Mouse (Mus musculus): ENCODE measurements around the gene Fbxl21. TPM values are rescaled to one million over a fixed set of nuclear protein-coding genes. Genes with fewer than 3 reads are reported as not detected.

The Fbxl21 gene
- polyA plus RNA-seq, 2 experiments = 2.8 to 3.2 TPM

DNA sequence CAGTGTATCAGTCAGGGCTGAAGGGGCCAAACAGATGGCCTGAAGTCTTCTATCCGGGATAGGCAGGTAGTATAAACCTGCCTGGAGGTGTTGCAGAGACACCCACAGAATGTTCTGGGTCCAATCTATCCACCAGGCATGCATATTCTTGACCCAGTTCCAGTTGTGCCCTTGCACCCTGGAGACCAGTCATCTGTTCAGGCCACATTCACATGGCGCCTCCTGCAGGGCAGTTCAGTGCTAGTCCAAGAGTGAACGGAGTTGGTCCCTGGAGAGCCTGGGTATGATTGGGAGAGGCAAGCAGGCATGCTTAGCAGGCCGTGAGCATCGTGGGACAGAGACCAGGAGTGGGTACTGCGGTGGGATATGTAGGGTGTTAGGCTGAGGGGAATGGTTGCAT, 44.2 kb upstream of the Fbxl21 start:
- 80% methylated on average over 6 of the region's 6 CpGs for WGBS
- H3K4me1 ChIP-seq (ENCODE audit: control insufficient read depth, insufficient read depth, low read length) = no peaks in the 10 kb centered on the region
- no peak overlapping the region for H3K4me3 ChIP-seq (replicated peaks; ENCODE audit: low read length)
- no peak for TF ChIP-seq POLR2A (IDR thresholded peaks at IDR 0.05; ENCODE audit: borderline replicate concordance, extremely low read depth, insufficient read depth, insufficient read length)
- no peaks in the 10 kb centered on the region for H3K9me3 ChIP-seq (ENCODE audit: control insufficient read depth, low read length)
- H3K4me2 ChIP-seq (replicated peaks; ENCODE audit: low read depth, low read length, severe bottlenecking) = no peak overlapping the region
- ATAC-seq (ENCODE audit: low FRiP score, low read depth) (no peak), DNase-seq (ENCODE audit: low spot score) (no peak)
- no peak overlapping the region for H3K9ac ChIP-seq (ENCODE audit: low read depth, low read length, severe bottlenecking)
- no peaks in the 10 kb centered on the region for H3K27me3 ChIP-seq (ENCODE audit: control insufficient read depth, insufficient read depth, low read length)
- no peak overlapping the region for H3K27ac ChIP-seq (replicated peaks; ENCODE audit: low read depth, low read length)
- H3K36me3 ChIP-seq (ENCODE audit: control insufficient read depth, insufficient read depth, low read length) = no peaks in the 10 kb centered on the region

DNA sequence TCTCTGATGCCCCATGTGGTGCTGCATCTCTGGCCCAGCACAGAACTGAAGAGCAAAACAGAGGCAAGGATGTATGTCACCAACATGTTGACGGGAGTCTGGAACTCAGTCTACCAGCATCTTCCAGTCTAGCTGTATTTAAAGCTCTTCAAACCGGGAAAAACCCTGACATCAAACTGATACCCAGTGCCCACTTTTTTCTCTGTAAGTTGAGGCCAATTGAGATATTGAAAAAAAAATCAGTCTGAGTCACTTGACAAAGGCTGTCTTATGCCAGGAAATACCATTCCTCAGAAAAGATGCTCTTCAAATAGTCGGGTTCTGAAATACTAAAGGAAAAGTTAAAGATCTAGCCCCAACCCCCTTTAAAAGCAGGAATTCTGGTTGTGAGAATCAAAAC, 40.1 kb upstream of the Fbxl21 start, which contains the start of gene Il9:
Gene Il9 (minus strand): TSS at position 101 of the 400 bp plus-strand sequence.
- H3K9ac ChIP-seq (ENCODE audit: low read depth, low read length, severe bottlenecking) = no peak within 1 kb of the TSS
- TF ChIP-seq POLR2A (IDR thresholded peaks at IDR 0.05; ENCODE audit: borderline replicate concordance, extremely low read depth, insufficient read depth, insufficient read length) = no peak
- no peaks in the 10 kb centered on the region for H3K4me1 ChIP-seq (ENCODE audit: control insufficient read depth, insufficient read depth, low read length)
- 78% methylated on average over 3 of the region's 3 CpGs for WGBS
- no peaks in the 10 kb centered on the region for H3K9me3 ChIP-seq (ENCODE audit: control insufficient read depth, low read length)
- H3K36me3 ChIP-seq (ENCODE audit: control insufficient read depth, insufficient read depth, low read length) = no peaks in the 10 kb centered on the region
- no peaks in the 10 kb centered on the region for H3K27me3 ChIP-seq (ENCODE audit: control insufficient read depth, insufficient read depth, low read length)
- ATAC-seq (ENCODE audit: low FRiP score, low read depth) (no peak), DNase-seq (ENCODE audit: low spot score) (no peak)
- H3K4me2 ChIP-seq (replicated peaks; ENCODE audit: low read depth, low read length, severe bottlenecking) = no peak within 1 kb of the TSS
- no peak within 1 kb of the TSS for H3K27ac ChIP-seq (replicated peaks; ENCODE audit: low read depth, low read length)
- no peak within 1 kb of the TSS for H3K4me3 ChIP-seq (replicated peaks; ENCODE audit: low read length)

DNA sequence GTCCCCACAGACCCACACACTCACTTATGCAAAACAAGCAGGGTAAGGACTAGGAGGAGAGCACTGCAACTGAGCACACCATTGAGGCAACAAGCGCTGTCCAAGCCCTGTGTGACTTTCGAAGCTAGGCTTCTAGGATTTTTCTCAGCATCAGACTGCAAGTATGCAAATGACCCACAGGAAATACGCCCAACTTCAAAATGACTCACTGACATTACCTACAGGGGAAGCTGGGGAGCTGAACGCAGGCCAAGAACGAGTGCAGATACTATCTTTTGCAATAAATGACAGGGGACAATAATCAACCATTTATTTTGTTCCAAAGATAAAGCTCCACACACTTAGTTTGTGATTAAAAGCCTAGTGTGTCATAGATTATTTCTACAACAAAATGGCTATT, 34.3 kb upstream of the Fbxl21 start:
- no peak overlapping the region for H3K9ac ChIP-seq (ENCODE audit: low read depth, low read length, severe bottlenecking)
- H3K36me3 ChIP-seq (ENCODE audit: control insufficient read depth, insufficient read depth, low read length) = no peaks in the 10 kb centered on the region
- TF ChIP-seq POLR2A (IDR thresholded peaks at IDR 0.05; ENCODE audit: borderline replicate concordance, extremely low read depth, insufficient read depth, insufficient read length) = no peak
- ATAC-seq (ENCODE audit: low FRiP score, low read depth) (no peak), DNase-seq (ENCODE audit: low spot score) (no peak)
- no peak overlapping the region for H3K4me2 ChIP-seq (replicated peaks; ENCODE audit: low read depth, low read length, severe bottlenecking)
- WGBS = 68% methylated on average over 5 of the region's 5 CpGs
- H3K4me3 ChIP-seq (replicated peaks; ENCODE audit: low read length) = no peak overlapping the region
- no peaks in the 10 kb centered on the region for H3K9me3 ChIP-seq (ENCODE audit: control insufficient read depth, low read length)
- no peaks in the 10 kb centered on the region for H3K27me3 ChIP-seq (ENCODE audit: control insufficient read depth, insufficient read depth, low read length)
- H3K27ac ChIP-seq (replicated peaks; ENCODE audit: low read depth, low read length) = no peak overlapping the region
- no peaks in the 10 kb centered on the region for H3K4me1 ChIP-seq (ENCODE audit: control insufficient read depth, insufficient read depth, low read length)

- WGBS = 72% methylated on average over 3 of the region's 3 CpGs
- Histone ChIP-seq H3K9ac (ENCODE audit: low read depth, low read length, severe bottlenecking) (no peak overlapping the region), H3K27ac (replicated peaks; ENCODE audit: low read depth, low read length) (no peak overlapping the region), H3K36me3 (ENCODE audit: control insufficient read depth, insufficient read depth, low read length) (no peaks in the 10 kb centered on the region), H3K4me2 (replicated peaks; ENCODE audit: low read depth, low read length, severe bottlenecking) (no peak overlapping the region), H3K4me3 (replicated peaks; ENCODE audit: low read length) (no peak overlapping the region), H3K4me1 (ENCODE audit: control insufficient read depth, insufficient read depth, low read length) (no peaks in the 10 kb centered on the region), H3K27me3 (ENCODE audit: control insufficient read depth, insufficient read depth, low read length) (no peaks in the 10 kb centered on the region), H3K9me3 (ENCODE audit: control insufficient read depth, low read length) (no peaks in the 10 kb centered on the region)
- DNase-seq (ENCODE audit: low spot score) (no peak), ATAC-seq (ENCODE audit: low FRiP score, low read depth) (no peak)
- no peak for TF ChIP-seq POLR2A (IDR thresholded peaks at IDR 0.05; ENCODE audit: borderline replicate concordance, extremely low read depth, insufficient read depth, insufficient read length)
Observed at GRCm38 (mm10) chr13:56494440-56494839, 27.8 kb upstream of the Fbxl21 start.

- Histone ChIP-seq H3K36me3 (ENCODE audit: control insufficient read depth, insufficient read depth, low read length) (no peaks in the 10 kb centered on the region), H3K4me1 (ENCODE audit: control insufficient read depth, insufficient read depth, low read length) (no peaks in the 10 kb centered on the region), H3K27me3 (ENCODE audit: control insufficient read depth, insufficient read depth, low read length) (no peaks in the 10 kb centered on the region), H3K27ac (replicated peaks; ENCODE audit: low read depth, low read length) (no peak overlapping the region), H3K4me2 (replicated peaks; ENCODE audit: low read depth, low read length, severe bottlenecking) (no peak overlapping the region), H3K9ac (ENCODE audit: low read depth, low read length, severe bottlenecking) (no peak overlapping the region), H3K4me3 (replicated peaks; ENCODE audit: low read length) (no peak overlapping the region), H3K9me3 (ENCODE audit: control insufficient read depth, low read length) (no peaks in the 10 kb centered on the region)
- WGBS = 68% methylated on average over 3 of the region's 3 CpGs
- ATAC-seq (ENCODE audit: low FRiP score, low read depth) (no peak), DNase-seq (ENCODE audit: low spot score) (no peak)
- TF ChIP-seq POLR2A (IDR thresholded peaks at IDR 0.05; ENCODE audit: borderline replicate concordance, extremely low read depth, insufficient read depth, insufficient read length) = no peak
Observed at GRCm38 (mm10) chr13:56500132-56500531, 22.1 kb upstream of the Fbxl21 start.

- Histone ChIP-seq H3K9me3 (ENCODE audit: control insufficient read depth, low read length) (no peaks in the 10 kb centered on the region), H3K9ac (ENCODE audit: low read depth, low read length, severe bottlenecking) (no peak overlapping the region), H3K27me3 (ENCODE audit: control insufficient read depth, insufficient read depth, low read length) (no peaks in the 10 kb centered on the region), H3K27ac (replicated peaks; ENCODE audit: low read depth, low read length) (no peak overlapping the region), H3K4me1 (ENCODE audit: control insufficient read depth, insufficient read depth, low read length) (no peaks in the 10 kb centered on the region), H3K36me3 (ENCODE audit: control insufficient read depth, insufficient read depth, low read length) (no peaks in the 10 kb centered on the region), H3K4me3 (replicated peaks; ENCODE audit: low read length) (no peak overlapping the region), H3K4me2 (replicated peaks; ENCODE audit: low read depth, low read length, severe bottlenecking) (no peak overlapping the region)
- ATAC-seq (ENCODE audit: low FRiP score, low read depth) (no peak), DNase-seq (ENCODE audit: low spot score) (no peak)
- no peak for TF ChIP-seq POLR2A (IDR thresholded peaks at IDR 0.05; ENCODE audit: borderline replicate concordance, extremely low read depth, insufficient read depth, insufficient read length)
- WGBS = 88% methylated on average over 8 of the region's 8 CpGs
Observed at GRCm38 (mm10) chr13:56500636-56501035, 21.6 kb upstream of the Fbxl21 start.
